Mouse (Mus musculus) G1E (cell line): ENCODE measurements around the gene Tmc7.

Experiments
- CTCF ChIP-seq: IDR thresholded peaks from 2 replicates; pipeline ENCODE4 v1.5.1; 2012; ENCODE audit warnings: low read depth, low read length, inconsistent platforms, mixed read lengths
- GATA1 ChIP-seq: IDR thresholded peaks from 2 replicates; pipeline ENCODE4 v1.6.1; 2012; ENCODE audit warnings: borderline replicate concordance, low read length, inconsistent platforms, mixed read lengths

- TF ChIP-seq GATA1 (no peak), CTCF (no peak)
Observed at GRCm38 (mm10) chr7:118593567-118594407, 9.3 kb upstream of the Tmc7 start.
